ENCODE assay signal across 16 mouse cellular contexts in genomic region chr1:159099205-159099604, GRCm38 (mm10).
DNase-seq lines count a peak whose midpoint lies in the region; ATAC-seq and TF ChIP-seq lines count a peak whose summit lies in the region.
"Had no signal": no experiment of that assay in that cellular context is flagged by ENCODE, and none has a peak within 500 bp of the region (broad histone marks: within the 10 kb centered on the region; RNA-seq: fewer than 3 reads in every experiment).

No protein-coding gene starts in this region.

- H3K4me3 ChIP-seq in kidney, embryonic 14.5 days (ENCODE audit: low read length) = no peak overlapping the region
- H3K4me3 ChIP-seq in kidney, adult 2 months (ENCODE audit: insufficient read depth, low read depth, low read length) = no peak overlapping the region
- H3K4me3 ChIP-seq in lung, embryonic 14.5 days (ENCODE audit: low read depth, low read length) = no peak overlapping the region
- H3K4me3 ChIP-seq: left cerebral cortex, adult 2 months; limb, embryonic 13.5 days; neural tube, embryonic 15.5 days had no signal

- H3K27me3 ChIP-seq in kidney, embryonic 14.5 days (ENCODE audit: control insufficient read depth, insufficient read depth, low read length) = no peaks in the 10 kb centered on the region
- no peaks in the 10 kb centered on the region for H3K27me3 ChIP-seq in kidney, adult 2 months (replicated peaks; ENCODE audit: control insufficient read depth, insufficient read depth, low read length)
- no peaks in the 10 kb centered on the region for H3K27me3 ChIP-seq in lung, embryonic 14.5 days (ENCODE audit: insufficient read depth, low read length)
- H3K27me3 ChIP-seq: limb, embryonic 13.5 days; neural tube, embryonic 15.5 days had no signal

- no peaks in the 10 kb centered on the region for H3K36me3 ChIP-seq in kidney, embryonic 14.5 days (ENCODE audit: control insufficient read depth, insufficient read depth, low read length)
- no peaks in the 10 kb centered on the region for H3K36me3 ChIP-seq in kidney, adult 2 months (ENCODE audit: control insufficient read depth, insufficient read depth, low read length)
- H3K36me3 ChIP-seq in lung, embryonic 14.5 days (ENCODE audit: insufficient read depth) = no peaks in the 10 kb centered on the region
- H3K36me3 ChIP-seq: limb, embryonic 13.5 days; neural tube, embryonic 15.5 days had no signal

- peak; percentile 88; the same call in 1 of the 2 replicates for ATAC-seq in kidney, embryonic 14.5 days (ENCODE audit: low FRiP score, low TSS enrichment)
- ATAC-seq in lung, embryonic 14.5 days (ENCODE audit: insufficient read depth) = 0 out of 2 replicates have a peak, but pooled peaks have one; percentile 38
- ATAC-seq: CD4-positive, CD25-positive, alpha-beta regulatory T cell, adult 4 months; hindbrain, embryonic 16.5 days had no signal

- H3K9ac ChIP-seq in kidney, embryonic 14.5 days (ENCODE audit: low read depth, low read length) = no peak overlapping the region
- no peak overlapping the region for H3K9ac ChIP-seq in lung, embryonic 14.5 days
- H3K9ac ChIP-seq: limb, embryonic 13.5 days; neural tube, embryonic 15.5 days had no signal

- H3K4me2 ChIP-seq in kidney, embryonic 14.5 days (replicated peaks; ENCODE audit: low read depth, low read length) = no peak overlapping the region
- H3K4me2 ChIP-seq in lung, embryonic 14.5 days = no peak overlapping the region
- H3K4me2 ChIP-seq: limb, embryonic 13.5 days; neural tube, embryonic 15.5 days had no signal

- no peak for DNase-seq in kidney, adult 2 months
- peak; percentile 14 for DNase-seq in lung, embryonic 14.5 days
- no peak for DNase-seq in lung, postnatal 14 days
- peak; percentile 17 for DNase-seq in brain, adult 2 months (ENCODE audit: low read depth, low spot score)
- peak; percentile 1 for DNase-seq in lung, postnatal 36 days
- DNase-seq in liver = no peak
- DNase-seq: adrenal gland, postnatal 25 days; cerebellum, adult 9-11 months; embryo, embryonic 11 days; gastrocnemius, postnatal 10 days had no signal

- H3K27ac ChIP-seq in kidney, embryonic 14.5 days (ENCODE audit: low read depth, low read length) = no peak overlapping the region; the same call in 1 of the 2 replicates
- no peak overlapping the region for H3K27ac ChIP-seq in kidney, adult 2 months (ENCODE audit: insufficient read depth, low read depth, low read length)
- H3K27ac ChIP-seq in lung, embryonic 14.5 days (ENCODE audit: low read depth) = no peak overlapping the region
- H3K27ac ChIP-seq: left cerebral cortex, adult 2 months; limb, embryonic 13.5 days; neural tube, embryonic 15.5 days had no signal

- H3K4me1 ChIP-seq in kidney, embryonic 14.5 days (ENCODE audit: control insufficient read depth, insufficient read depth, low read length) = no peaks in the 10 kb centered on the region
- H3K4me1 ChIP-seq in kidney, adult 2 months (ENCODE audit: control insufficient read depth, insufficient read depth, low read length) = no peaks in the 10 kb centered on the region
- no peaks in the 10 kb centered on the region for H3K4me1 ChIP-seq in lung, embryonic 14.5 days (ENCODE audit: insufficient read depth)
- H3K4me1 ChIP-seq: limb, embryonic 13.5 days; neural tube, embryonic 15.5 days had no signal

- no peak for TF ChIP-seq POLR2A in kidney, adult 2 months (IDR thresholded peaks at IDR 0.05; ENCODE audit: low read depth, low read length)

- 57% methylated on average over 2 of the region's 2 CpGs for WGBS in kidney, embryonic 14.5 days
- 53% methylated on average over 2 of the region's 2 CpGs for WGBS in kidney, adult 2 months
- WGBS in lung, embryonic 14.5 days = 66% methylated on average over 2 of the region's 2 CpGs

- H3K9me3 ChIP-seq in kidney, embryonic 14.5 days (ENCODE audit: control insufficient read depth, low read length) = no peaks in the 10 kb centered on the region
- no peaks in the 10 kb centered on the region for H3K9me3 ChIP-seq in lung, embryonic 14.5 days (ENCODE audit: low read depth, low read length)
- H3K9me3 ChIP-seq: limb, embryonic 13.5 days; neural tube, embryonic 15.5 days had no signal

- no peak for TF ChIP-seq CTCF in kidney, adult 2 months (conservative IDR thresholded peaks at IDR 0.05; ENCODE audit: insufficient read depth, insufficient read length, low read depth, low read length)
- no peak for TF ChIP-seq CTCF in lung, embryonic 14.5 days (IDR thresholded peaks at IDR 0.05; ENCODE audit: low read depth)

Comparison
In these comparisons a context has a peak if more than half of its experiments do, and no peak if none do; other contexts are left out.
1. DNase-seq: peak in lung, embryonic 14.5 days (single experiment), brain, adult 2 months (single experiment) and lung, postnatal 36 days (single experiment); none in kidney, adult 2 months (single experiment), lung, postnatal 14 days (single experiment) and liver (single experiment).